Mouse (Mus musculus): Measurements from ENCODE around the gene Mdm2.

GRCm38 (mm10) chr10:117651587-117652377, 58.8 kb downstream of the Mdm2 start:
- TF ChIP-seq CTCF (IDR thresholded peaks at IDR 0.05; ENCODE audit: extremely low read depth, insufficient read depth, low read length): no peak
- no peak for TF ChIP-seq POLR2A (IDR thresholded peaks at IDR 0.05; ENCODE audit: extremely low read depth, insufficient read depth, low read length)
